9 mouse cellular contexts compared by ENCODE assay signal in genomic region chr9:114584183-114585016, GRCm38 (mm10). TPM values are rescaled to one million over a fixed set of nuclear protein-coding genes. Genes with fewer than 3 reads are reported as not detected.
A peak's percentile ranks its signal among the peaks of the same experiment; 100 is the strongest.
DNase-seq lines count a peak whose midpoint lies in the region; ATAC-seq and TF ChIP-seq lines count a peak whose summit lies in the region.
"Had no signal": no experiment of that assay in that cellular context is flagged by ENCODE, and none has a peak within 500 bp of the region (broad histone marks: within the 10 kb centered on the region; RNA-seq: fewer than 3 reads in every experiment).

No protein-coding gene starts in this region.

- ATAC-seq in Patski, result peak; percentile 44
- peak; percentile 45; the same call in 1 of the 2 replicates for ATAC-seq in heart, embryonic 14.5 days (ENCODE audit: insufficient number of reproducible peaks, insufficient read depth, low FRiP score, low read depth)
- peak; percentile 49; the same call in 1 of the 2 replicates for ATAC-seq in limb, embryonic 11.5 days (ENCODE audit: insufficient number of reproducible peaks, low FRiP score, low TSS enrichment, low read depth)
- peak; percentile 92 for ATAC-seq in midbrain, embryonic 11.5 days (ENCODE audit: low FRiP score)

- 9% methylated on average over 31 of the region's 31 CpGs for WGBS in heart, embryonic 14.5 days
- WGBS in limb, embryonic 11.5 days, result 3% methylated on average over 31 of the region's 31 CpGs
- under 1% methylated on average over 31 of the region's 31 CpGs for WGBS in midbrain, embryonic 11.5 days

- POLR2A ChIA-PET in Patski (lab: Charles Lee), result no interaction called here

- peak overlapping the region; percentile 55 for H3K27ac ChIP-seq in heart, embryonic 14.5 days (replicated peaks in 1 of 2; ENCODE audit: control insufficient read depth in 1 of 2, insufficient read depth in 1 of 2, low read depth in 2 of 2, low read length in 2 of 2)
- peak overlapping the region; percentile 47; the same call in 1 of the 2 replicates for H3K27ac ChIP-seq in limb, embryonic 11.5 days (replicated peaks; ENCODE audit: low read depth, low read length)
- peak overlapping the region; percentile 82 for H3K27ac ChIP-seq in midbrain, embryonic 11.5 days (ENCODE audit: low read depth, low read length)

- TF ChIP-seq CTCF in Patski (IDR thresholded peaks at IDR 0.05), result no peak

- H3K4me1 ChIP-seq in heart, embryonic 14.5 days (ENCODE audit: control insufficient read depth in 2 of 2, insufficient read depth in 2 of 2, low read length in 2 of 2), result peaks cover 0 to 6% of the 10 kb centered on the region in 2 experiments; a peak in 2 of 4 replicates
- H3K4me1 ChIP-seq in limb, embryonic 11.5 days (ENCODE audit: control insufficient read depth, insufficient read depth, low read length), result peaks cover 7% of the 10 kb centered on the region; the same call in 1 of the 2 replicates
- H3K4me1 ChIP-seq in midbrain, embryonic 11.5 days (ENCODE audit: control insufficient read depth, insufficient read depth, low read length), result peaks cover 12% of the 10 kb centered on the region

- H3K4me2 ChIP-seq in heart, embryonic 14.5 days (ENCODE audit: low read length), result peak overlapping the region; percentile 79
- H3K4me2 ChIP-seq in limb, embryonic 11.5 days (ENCODE audit: low read depth, severe bottlenecking), result peak overlapping the region; percentile 73
- H3K4me2 ChIP-seq in midbrain, embryonic 11.5 days, result peak overlapping the region; percentile 47

- in situ Hi-C loops in Patski (cut with MboI; ENCODE audit: low pct_unique_long_range_greater_than_20kb), result loop anchor here (5.0 kb wide), 2 partner anchors 82 to 167 kb away; partner anchors contain the start of gene Ccr4

- H3K36me3 ChIP-seq in heart, embryonic 14.5 days (ENCODE audit: control insufficient read depth, insufficient read depth, low read length), result peaks cover 37% of the 10 kb centered on the region
- peaks cover 4% of the 10 kb centered on the region for H3K36me3 ChIP-seq in limb, embryonic 11.5 days (ENCODE audit: control insufficient read depth, insufficient read depth, low read length)
- H3K36me3 ChIP-seq in midbrain, embryonic 11.5 days (ENCODE audit: control insufficient read depth, insufficient read depth, low read length), result peaks cover 5% of the 10 kb centered on the region; the same call in 1 of the 2 replicates

- H3K9ac ChIP-seq in heart, embryonic 14.5 days (ENCODE audit: low read length), result peak overlapping the region; percentile 64
- H3K9ac ChIP-seq in limb, embryonic 11.5 days (ENCODE audit: low read length), result peak overlapping the region; percentile 43; the same call in 1 of the 2 replicates
- peak overlapping the region; percentile 46; the same call in 1 of the 2 replicates for H3K9ac ChIP-seq in midbrain, embryonic 11.5 days (ENCODE audit: low read length)

- CTCF ChIA-PET in Patski (lab: Charles Lee), result interaction anchor here (0.9 to 2.5 kb wide), 9 partner anchors 10 to 178 kb away, joined by 3 to 15 read pairs (median 4); no protein-coding TSS in a partner anchor

- intact Hi-C loops in gastrocnemius, postnatal 14 days (cut with DNase I; ENCODE audit: low total_unique reads), result loop anchor here (2.0 to 10.0 kb wide), 2 partner anchors 84 to 170 kb away; no protein-coding TSS in a partner anchor

- no peaks in the 10 kb centered on the region for H3K27me3 ChIP-seq in Patski
- no peaks in the 10 kb centered on the region; the same call in 1 of the 2 replicates for H3K27me3 ChIP-seq in heart, embryonic 14.5 days (ENCODE audit: control insufficient read depth, insufficient read depth, low read length)
- H3K27me3 ChIP-seq in limb, embryonic 11.5 days (ENCODE audit: control insufficient read depth, insufficient read depth, low read length), result no peaks in the 10 kb centered on the region
- no peaks in the 10 kb centered on the region for H3K27me3 ChIP-seq in midbrain, embryonic 11.5 days (ENCODE audit: control insufficient read depth, insufficient read depth, low read length)

- peak; percentile 5 for DNase-seq in cerebellum, adult 11-12 months
- no peak for DNase-seq in cerebellum, adult 8-10 months
- DNase-seq in Patski (ENCODE audit: low read depth, low spot score), result no peak
- peak; percentile 57 for DNase-seq in limb, embryonic 11.5 days (ENCODE audit: low spot score)
- DNase-seq in midbrain, embryonic 11.5 days (ENCODE audit: low spot score, missing footprints), result peak; percentile 97
- no peak for DNase-seq in cerebellum, adult 9-10 months
- DNase-seq in gastrocnemius, postnatal 14 days, result no peak

- no peaks in the 10 kb centered on the region for H3K9me3 ChIP-seq in heart, embryonic 14.5 days (ENCODE audit: control insufficient read depth, low read length)
- H3K9me3 ChIP-seq in limb, embryonic 11.5 days (ENCODE audit: control insufficient read depth, low read length), result no peaks in the 10 kb centered on the region
- no peaks in the 10 kb centered on the region for H3K9me3 ChIP-seq in midbrain, embryonic 11.5 days (ENCODE audit: control insufficient read depth, low read length)

- peak overlapping the region; percentile 41 to 52 for H3K4me3 ChIP-seq in heart, embryonic 14.5 days (ENCODE audit: control insufficient read depth in 1 of 2, insufficient read depth in 1 of 2, low read depth in 1 of 2, low read length in 2 of 2)
- H3K4me3 ChIP-seq in limb, embryonic 11.5 days (ENCODE audit: low read depth, low read length), result peak overlapping the region; percentile 31
- H3K4me3 ChIP-seq in midbrain, embryonic 11.5 days (ENCODE audit: low read depth, low read length), result peak overlapping the region; percentile 22

RNA-seq across cellular contexts. Expression of gene Trim71, which starts 20.2 kb away (rescaled TPM):
- not detected for polyA plus RNA-seq in Patski (2021)
- polyA plus RNA-seq in heart, embryonic 14.5 days (2014; fragmentation: Nextera tagmentation; extraction: Ambion mirVana), result 0.05 TPM in 1 of 2 replicates, not detected in the other
- 3.7 and 4.0 TPM in 2 replicates for polyA plus RNA-seq in limb, embryonic 11.5 days (2014; fragmentation: Nextera tagmentation; extraction: Ambion mirVana)
- 1.6 and 2.2 TPM in 2 replicates for polyA plus RNA-seq in midbrain, embryonic 11.5 days (2014; fragmentation: Nextera tagmentation; extraction: Ambion mirVana)
- total RNA-seq in gastrocnemius, postnatal 14 days (2021), result not detected
- total RNA-seq: hematopoietic stem cell, adult 5-6 weeks had no signal

RNA-seq across cellular contexts. Expression of gene Cnot10, which starts 55.6 kb away (rescaled TPM):
- polyA plus RNA-seq in Patski (2021), result 46.3 TPM
- 34.5 and 36.4 TPM in 2 replicates for polyA plus RNA-seq in heart, embryonic 14.5 days (2014; fragmentation: Nextera tagmentation; extraction: Ambion mirVana)
- 71.8 and 80.7 TPM in 2 replicates for polyA plus RNA-seq in limb, embryonic 11.5 days (2014; fragmentation: Nextera tagmentation; extraction: Ambion mirVana)
- polyA plus RNA-seq in midbrain, embryonic 11.5 days (2014; fragmentation: Nextera tagmentation; extraction: Ambion mirVana), result 67.4 and 69.3 TPM in 2 replicates
- 10 to 100 TPM; 15.3 to 15.4 TPM for total RNA-seq in gastrocnemius, postnatal 14 days (2021)

Comparison
In these comparisons a context has a peak if more than half of its experiments do, and no peak if none do; other contexts are left out.
1. DNase-seq: peak in cerebellum, adult 11-12 months (single experiment), limb, embryonic 11.5 days (single experiment) and midbrain, embryonic 11.5 days (single experiment); none in cerebellum, adult 8-10 months (single experiment), Patski (single experiment), cerebellum, adult 9-10 months (single experiment) and gastrocnemius, postnatal 14 days (single experiment).
2. Peak in every context shown above with its lines, with median percentiles within 50 percentile points of each other: ATAC-seq, H3K27ac ChIP-seq, H3K4me2 ChIP-seq, H3K4me3 ChIP-seq and H3K9ac ChIP-seq.